Mouse (Mus musculus): ENCODE measurements at regions not wholly inside any gene's neighbourhood (a gene's known extent, or its start where the extent isn't known, plus 50 kb on each side); places are given as distances from the start of the nearest gene placed in this dataset.
"Not testable (repeated sequence)": the region's sequence is repeated elsewhere in the genome, so short reads cannot be mapped to it uniquely, and the experiment has no call there.

- DNase-seq (ENCODE audit: low spot score) (peak; percentile 30), ATAC-seq (peak; percentile 50)
- no peak overlapping the region for H3K4me3 ChIP-seq (ENCODE audit: low read depth, low read length)
- H3K9me3 ChIP-seq (replicated peaks; ENCODE audit: control insufficient read depth, low read length) = no peaks in the 10 kb centered on the region
- H3K27me3 ChIP-seq (replicated peaks; ENCODE audit: control insufficient read depth, insufficient read depth, low read length) = no peaks in the 10 kb centered on the region
- 4% methylated on average over 3 of the region's 3 CpGs for WGBS
- H3K27ac ChIP-seq (ENCODE audit: low read depth, low read length) = no peak overlapping the region
- H3K4me1 ChIP-seq (ENCODE audit: control insufficient read depth, insufficient read depth, low read length) = peaks cover 12% of the 10 kb centered on the region
- H3K9ac ChIP-seq (ENCODE audit: low read length) = no peak overlapping the region
- no peaks in the 10 kb centered on the region for H3K36me3 ChIP-seq (ENCODE audit: control insufficient read depth, insufficient read depth, low read length)
- no peak overlapping the region for H3K4me2 ChIP-seq (ENCODE audit: low read length)
These were observed 84.9 kb upstream of the Shb start for GRCm38 (mm10) chr4:45617126-45617525.

- not testable (repeated sequence) for ATAC-seq; H3K27me3 ChIP-seq (replicated peaks; ENCODE audit: control insufficient read depth, insufficient read depth, low read length); H3K36me3 ChIP-seq (ENCODE audit: control insufficient read depth, insufficient read depth, low read length); H3K4me2 ChIP-seq (ENCODE audit: low read length); DNase-seq (ENCODE audit: low spot score); H3K9ac ChIP-seq (ENCODE audit: low read length); H3K9me3 ChIP-seq (replicated peaks; ENCODE audit: control insufficient read depth, low read length); H3K4me3 ChIP-seq (ENCODE audit: low read depth, low read length); H3K27ac ChIP-seq (ENCODE audit: low read depth, low read length)
- H3K4me1 ChIP-seq (ENCODE audit: control insufficient read depth, insufficient read depth, low read length) = peaks cover 12% of the 10 kb centered on the region
- WGBS = 73% methylated on average over 3 of the region's 3 CpGs
These were observed 81.2 kb upstream of the Shb start for GRCm38 (mm10) chr4:45613498-45613897.

GRCm38 (mm10) chr4:45612132-45612531 is 79.9 kb upstream of the Shb start:
- Histone ChIP-seq H3K4me3 (ENCODE audit: low read depth, low read length) (no peak overlapping the region), H3K4me2 (ENCODE audit: low read length) (no peak overlapping the region), H3K27me3 (replicated peaks; ENCODE audit: control insufficient read depth, insufficient read depth, low read length) (no peaks in the 10 kb centered on the region), H3K9me3 (replicated peaks; ENCODE audit: control insufficient read depth, low read length) (no peaks in the 10 kb centered on the region), H3K9ac (ENCODE audit: low read length) (no peak overlapping the region), H3K4me1 (ENCODE audit: control insufficient read depth, insufficient read depth, low read length) (peaks cover 8% of the 10 kb centered on the region), H3K27ac (ENCODE audit: low read depth, low read length) (no peak overlapping the region), H3K36me3 (ENCODE audit: control insufficient read depth, insufficient read depth, low read length) (no peaks in the 10 kb centered on the region)
- 49% methylated on average over 5 of the region's 5 CpGs for WGBS
- ATAC-seq (no peak), DNase-seq (ENCODE audit: low spot score) (no peak)

GRCm38 (mm10) chr4:45610937-45611336 is 78.7 kb upstream of the Shb start:
- Histone ChIP-seq H3K36me3 (ENCODE audit: control insufficient read depth, insufficient read depth, low read length) (no peaks in the 10 kb centered on the region), H3K27me3 (replicated peaks; ENCODE audit: control insufficient read depth, insufficient read depth, low read length) (no peaks in the 10 kb centered on the region), H3K9me3 (replicated peaks; ENCODE audit: control insufficient read depth, low read length) (no peaks in the 10 kb centered on the region), H3K9ac (ENCODE audit: low read length) (no peak overlapping the region), H3K4me1 (ENCODE audit: control insufficient read depth, insufficient read depth, low read length) (no peaks in the 10 kb centered on the region), H3K4me3 (ENCODE audit: low read depth, low read length) (no peak overlapping the region), H3K4me2 (ENCODE audit: low read length) (no peak overlapping the region), H3K27ac (ENCODE audit: low read depth, low read length) (no peak overlapping the region)
- DNase-seq (ENCODE audit: low spot score) = no peak
- no peak for ATAC-seq
- WGBS = 92% methylated on average over 5 of the region's 5 CpGs

GRCm38 (mm10) chr4:45606578-45606977 is 74.3 kb upstream of the Shb start:
- Histone ChIP-seq H3K36me3 (ENCODE audit: control insufficient read depth, insufficient read depth, low read length) (no peaks in the 10 kb centered on the region), H3K27ac (ENCODE audit: low read depth, low read length) (no peak overlapping the region), H3K27me3 (replicated peaks; ENCODE audit: control insufficient read depth, insufficient read depth, low read length) (no peaks in the 10 kb centered on the region), H3K9me3 (replicated peaks; ENCODE audit: control insufficient read depth, low read length) (no peaks in the 10 kb centered on the region), H3K9ac (ENCODE audit: low read length) (no peak overlapping the region), H3K4me1 (ENCODE audit: control insufficient read depth, insufficient read depth, low read length) (no peaks in the 10 kb centered on the region), H3K4me3 (ENCODE audit: low read depth, low read length) (no peak overlapping the region), H3K4me2 (ENCODE audit: low read length) (no peak overlapping the region)
- WGBS = 74% methylated on average over 7 of the region's 7 CpGs
- DNase-seq (ENCODE audit: low spot score) (no peak), ATAC-seq (no peak)

- Histone ChIP-seq H3K9me3 (replicated peaks; ENCODE audit: control insufficient read depth, low read length) (no peaks in the 10 kb centered on the region), H3K4me3 (ENCODE audit: low read depth, low read length) (no peak overlapping the region), H3K27me3 (replicated peaks; ENCODE audit: control insufficient read depth, insufficient read depth, low read length) (no peaks in the 10 kb centered on the region), H3K27ac (ENCODE audit: low read depth, low read length) (no peak overlapping the region), H3K36me3 (ENCODE audit: control insufficient read depth, insufficient read depth, low read length) (no peaks in the 10 kb centered on the region), H3K4me1 (ENCODE audit: control insufficient read depth, insufficient read depth, low read length) (0 out of 2 replicates have a peak, but pooled peaks cover under 1% of the 10 kb centered on the region), H3K4me2 (ENCODE audit: low read length) (no peak overlapping the region), H3K9ac (ENCODE audit: low read length) (no peak overlapping the region)
- DNase-seq (ENCODE audit: low spot score) = no peak
- no peak for ATAC-seq
- WGBS = 85% methylated on average over 4 of the region's 4 CpGs
These were observed 73.4 kb upstream of the Shb start for GRCm38 (mm10) chr4:45605681-45606080.

GRCm38 (mm10) chr4:45604271-45604800 is 72.1 kb upstream of the Shb start:
- Histone ChIP-seq H3K4me1 (ENCODE audit: control insufficient read depth, insufficient read depth, low read length) (0 out of 2 replicates have a peak, but pooled peaks cover 2% of the 10 kb centered on the region), H3K4me2 (ENCODE audit: low read length) (no peak overlapping the region), H3K9ac (ENCODE audit: low read length) (no peak overlapping the region), H3K27me3 (replicated peaks; ENCODE audit: control insufficient read depth, insufficient read depth, low read length) (no peaks in the 10 kb centered on the region), H3K27ac (ENCODE audit: low read depth, low read length) (no peak overlapping the region), H3K9me3 (replicated peaks; ENCODE audit: control insufficient read depth, low read length) (no peaks in the 10 kb centered on the region), H3K36me3 (ENCODE audit: control insufficient read depth, insufficient read depth, low read length) (no peaks in the 10 kb centered on the region), H3K4me3 (ENCODE audit: low read depth, low read length) (no peak overlapping the region)
- 31% methylated on average over 5 of the region's 5 CpGs for WGBS
- DNase-seq (ENCODE audit: low spot score) (no peak), ATAC-seq (no peak)

GRCm38 (mm10) chr4:45600520-45600919 is 68.2 kb upstream of the Shb start:
- WGBS = 40% methylated on average over 9 of the region's 9 CpGs
- no peak overlapping the region for H3K4me3 ChIP-seq (ENCODE audit: low read depth, low read length)
- 0 out of 2 replicates have a peak, but pooled peaks have one; percentile 34 for ATAC-seq
- no peak overlapping the region for H3K4me2 ChIP-seq (ENCODE audit: low read length)
- peak; percentile 39 for DNase-seq (ENCODE audit: low spot score)
- H3K9me3 ChIP-seq (replicated peaks; ENCODE audit: control insufficient read depth, low read length) = no peaks in the 10 kb centered on the region
- no peaks in the 10 kb centered on the region for H3K27me3 ChIP-seq (replicated peaks; ENCODE audit: control insufficient read depth, insufficient read depth, low read length)
- H3K27ac ChIP-seq (ENCODE audit: low read depth, low read length) = no peak overlapping the region
- H3K36me3 ChIP-seq (ENCODE audit: control insufficient read depth, insufficient read depth, low read length) = no peaks in the 10 kb centered on the region
- no peak overlapping the region for H3K9ac ChIP-seq (ENCODE audit: low read length)
- H3K4me1 ChIP-seq (ENCODE audit: control insufficient read depth, insufficient read depth, low read length) = 0 out of 2 replicates have a peak, but pooled peaks cover 2% of the 10 kb centered on the region

- ATAC-seq = no peak
- Histone ChIP-seq H3K4me3 (ENCODE audit: low read depth, low read length) (no peak overlapping the region), H3K27ac (ENCODE audit: low read depth, low read length) (no peak overlapping the region), H3K27me3 (replicated peaks; ENCODE audit: control insufficient read depth, insufficient read depth, low read length) (no peaks in the 10 kb centered on the region), H3K4me1 (ENCODE audit: control insufficient read depth, insufficient read depth, low read length) (peaks cover 8% of the 10 kb centered on the region), H3K9ac (ENCODE audit: low read length) (no peak overlapping the region), H3K36me3 (ENCODE audit: control insufficient read depth, insufficient read depth, low read length) (no peaks in the 10 kb centered on the region), H3K4me2 (ENCODE audit: low read length) (no peak overlapping the region), H3K9me3 (replicated peaks; ENCODE audit: control insufficient read depth, low read length) (no peaks in the 10 kb centered on the region)
- WGBS = 88% methylated on average over 3 of the region's 3 CpGs
- no peak for DNase-seq (ENCODE audit: low spot score)
These were observed 61.2 kb upstream of the Shb start for GRCm38 (mm10) chr4:45593435-45593991.
